Mouse (Mus musculus) mouse trophoblast stem cell (cell line): ENCODE measurements at regions not wholly inside any gene's neighbourhood (a gene's known extent, or its start where the extent isn't known, plus 50 kb on each side); places are given as distances from the start of the nearest gene placed in this dataset.

Experiments
- in situ Hi-C, 2 experiments: fragments of 300-500 bp; cut with MseI, MboI; formaldehyde crosslinking; loops; 2 replicates in 1 of 2; 3 replicates in 1 of 2; pipeline ENCODE4 v1.15.1; 2025

GRCm38 (mm10) chr3:159689743-159690142 lies 90.8 kb downstream of the Rpe65 start:
- in situ Hi-C loops, result no loop called here

- in situ Hi-C loops, result no loop called here
These were observed 114.9 kb upstream of the Wls start for GRCm38 (mm10) chr3:159724340-159725119.

- in situ Hi-C loops, result loop anchor here in 1 of 2 experiments (10.0 kb wide), 1 partner anchor 53 kb away; no protein-coding TSS in a partner anchor
These were observed 107.3 kb upstream of the Wls start for GRCm38 (mm10) chr3:159732201-159732600.

- in situ Hi-C loops, result loop anchor here in 1 of 2 experiments (10.0 kb wide), 1 partner anchor 52 kb away; no protein-coding TSS in a partner anchor
These were observed 106.3 kb upstream of the Wls start for GRCm38 (mm10) chr3:159733141-159733540.

GRCm38 (mm10) chr3:159734547-159734946 lies 104.9 kb upstream of the Wls start:
- in situ Hi-C loops, result loop anchor here in 1 of 2 experiments (10.0 kb wide), 1 partner anchor 50 kb away; no protein-coding TSS in a partner anchor

- in situ Hi-C loops, result loop anchor here in 1 of 2 experiments (10.0 kb wide), 1 partner anchor 49 kb away; no protein-coding TSS in a partner anchor
These were observed 103.4 kb upstream of the Wls start for GRCm38 (mm10) chr3:159736070-159736469.

GRCm38 (mm10) chr3:159740600-159741279 lies 98.7 kb upstream of the Wls start:
- in situ Hi-C loops, result no loop called here

- in situ Hi-C loops, result no loop called here
These were observed 97.7 kb upstream of the Wls start for GRCm38 (mm10) chr3:159741816-159742215.

- in situ Hi-C loops, result no loop called here
These were observed 79.7 kb upstream of the Wls start for GRCm38 (mm10) chr3:159759740-159760139.

- in situ Hi-C loops, result no loop called here
These were observed 79.2 kb upstream of the Wls start for GRCm38 (mm10) chr3:159760293-159760692.

- in situ Hi-C loops, result no loop called here
These were observed 78.5 kb upstream of the Wls start for GRCm38 (mm10) chr3:159760949-159761348.

- in situ Hi-C loops, result loop anchor here in 1 of 2 experiments (10.0 kb wide), 1 partner anchor 48 kb away; no protein-coding TSS in a partner anchor
These were observed 57.1 kb upstream of the Wls start for GRCm38 (mm10) chr3:159782222-159782844.

- in situ Hi-C loops, result loop anchor here in 1 of 2 experiments (10.0 kb wide), 1 partner anchor 53 kb away; no protein-coding TSS in a partner anchor
These were observed 51.7 kb upstream of the Wls start for GRCm38 (mm10) chr3:159787776-159788175.
